Mouse (Mus musculus): ENCODE data around the gene Ano10.
"Not testable (repeated sequence)": the region's sequence is repeated elsewhere in the genome, so short reads cannot be mapped to it uniquely, and the experiment has no call there.

The Ano10 gene

DNA sequence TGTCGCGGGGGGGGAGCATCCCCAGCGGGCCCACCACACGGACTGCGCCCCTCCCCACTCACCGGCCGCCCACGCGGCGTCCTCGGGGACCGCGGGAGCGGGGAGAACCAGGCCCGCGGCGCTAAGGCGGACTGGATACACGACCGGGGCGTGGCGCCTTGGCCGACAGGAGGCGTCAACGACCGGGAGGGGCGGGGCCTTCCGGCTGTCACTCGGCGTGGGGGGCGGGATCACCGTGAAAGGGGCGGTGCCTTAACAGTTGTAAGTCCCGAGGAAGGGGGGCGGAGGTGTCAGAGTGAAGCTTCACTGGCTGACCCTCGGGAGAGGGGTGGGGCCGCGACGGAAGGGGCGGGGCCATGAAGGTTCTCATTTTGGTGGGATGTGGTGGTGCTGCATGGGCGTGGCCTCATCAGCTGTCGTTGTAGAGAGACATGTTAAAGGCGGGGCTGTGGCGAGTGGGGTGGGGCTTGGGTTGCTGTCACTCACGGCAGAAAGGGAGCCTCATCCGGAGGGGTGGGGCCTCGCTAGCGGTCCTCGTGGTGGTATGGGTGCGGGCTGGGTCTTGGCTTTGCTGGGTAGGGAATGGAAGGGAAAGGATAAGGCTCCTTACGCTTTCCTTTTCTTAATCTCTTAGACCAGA is at the start of gene Ano10:
Gene Ano10 (minus strand): TSS at position 182 of the 640 bp plus-strand sequence.
- peak; percentile 98 for DNase-seq

DNA sequence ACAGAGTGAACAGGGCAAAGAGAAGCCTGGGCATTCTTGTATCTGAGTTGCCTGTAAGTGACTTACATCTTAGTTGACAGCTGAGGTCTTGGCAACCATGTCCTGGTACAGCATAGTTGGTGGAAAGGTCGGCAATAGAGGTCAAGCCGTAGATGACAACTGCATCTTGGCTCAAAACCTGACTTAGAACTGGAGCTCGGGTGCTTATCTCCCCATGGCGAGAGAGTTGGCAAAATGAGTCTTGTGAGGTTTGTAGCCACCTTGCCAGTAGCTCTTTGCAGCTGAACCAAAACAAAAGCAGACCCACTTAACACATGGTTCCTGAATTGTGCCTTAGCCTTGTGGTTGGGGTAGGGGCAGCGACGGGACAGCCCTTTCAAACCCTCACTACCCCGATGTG is 49.2 kb upstream of the Ano10 start:
- DNase-seq: no peak

- DNase-seq: no peak
Observed at GRCm38 (mm10) chr9:122339972-122340371, 45.7 kb upstream of the Ano10 start.

- DNase-seq: peak; percentile 43
Observed at GRCm38 (mm10) chr9:122337510-122337931, 43.3 kb upstream of the Ano10 start.

- DNase-seq: peak; percentile 15
Observed at GRCm38 (mm10) chr9:122336677-122337076, 42.5 kb upstream of the Ano10 start.

- DNase-seq: no peak
Observed at GRCm38 (mm10) chr9:122328199-122328598, 34.0 kb upstream of the Ano10 start.

- DNase-seq: no peak
Observed at GRCm38 (mm10) chr9:122325996-122326395, 31.8 kb upstream of the Ano10 start.

DNA sequence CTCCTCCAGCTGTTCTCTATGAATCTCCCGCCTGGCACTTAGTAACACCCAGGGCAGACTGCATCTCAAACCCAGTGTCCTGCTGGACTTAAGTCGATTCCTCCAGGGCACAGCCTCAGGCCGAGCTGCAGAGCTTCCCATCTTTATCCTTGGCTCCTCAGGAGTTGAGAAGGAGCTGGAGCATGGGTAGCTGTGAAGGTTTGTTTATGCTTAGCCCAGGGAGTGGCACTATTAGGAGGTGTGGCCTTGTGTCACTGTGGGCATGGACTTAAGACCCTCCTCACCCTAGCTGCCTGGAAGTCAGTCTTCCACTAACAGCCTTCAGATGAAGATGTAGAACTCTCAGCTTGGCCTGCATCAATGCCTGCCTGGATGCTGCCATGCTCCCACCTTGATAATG is 28.1 kb upstream of the Ano10 start:
- no peak for DNase-seq

DNA sequence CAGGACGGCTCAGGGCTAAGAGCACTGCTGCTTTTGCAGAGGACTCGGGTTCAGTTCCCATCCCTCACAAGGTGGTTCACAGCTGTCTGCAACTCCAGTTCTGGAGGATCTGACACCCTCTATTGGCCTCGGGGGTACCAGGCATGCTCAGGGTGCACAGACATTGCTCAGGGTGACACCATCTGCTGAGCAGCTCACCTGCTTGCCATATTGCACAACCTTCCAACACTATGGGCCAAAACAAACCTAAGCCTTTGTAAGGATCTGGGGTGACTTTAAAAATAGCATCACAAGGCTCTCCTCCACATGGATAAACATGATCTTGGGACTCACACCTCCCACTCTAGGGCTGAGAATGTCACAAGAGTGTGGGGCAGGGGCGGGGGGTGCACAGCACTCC is 26.4 kb upstream of the Ano10 start:
- DNase-seq: no peak

DNA sequence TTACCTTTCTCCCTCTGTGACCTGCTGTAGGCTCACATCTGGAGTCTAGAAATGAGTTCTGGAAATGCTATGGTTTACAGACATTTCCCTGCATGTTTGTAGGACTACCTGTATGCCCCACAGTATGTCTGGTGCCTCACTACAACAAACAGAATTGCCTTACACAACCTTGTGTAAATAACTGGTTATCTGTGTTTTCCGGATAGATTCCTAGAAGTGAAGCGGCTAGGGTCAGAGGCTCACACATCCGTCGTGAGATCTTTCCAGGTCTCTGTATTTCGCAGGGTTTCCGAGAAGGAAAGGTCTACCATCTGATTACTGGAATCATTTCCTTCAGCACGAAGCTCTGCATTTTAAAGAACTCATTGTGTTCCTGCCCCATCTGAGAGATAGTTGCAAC is 22.3 kb upstream of the Ano10 start:
- DNase-seq: no peak

- DNase-seq: no peak
Observed at GRCm38 (mm10) chr9:122315501-122315900, 21.3 kb upstream of the Ano10 start.

GRCm38 (mm10) chr9:122314942-122315341 is 20.7 kb upstream of the Ano10 start:
- DNase-seq: no peak

- no peak for DNase-seq
Observed at GRCm38 (mm10) chr9:122314386-122314785, 20.2 kb upstream of the Ano10 start.

DNA sequence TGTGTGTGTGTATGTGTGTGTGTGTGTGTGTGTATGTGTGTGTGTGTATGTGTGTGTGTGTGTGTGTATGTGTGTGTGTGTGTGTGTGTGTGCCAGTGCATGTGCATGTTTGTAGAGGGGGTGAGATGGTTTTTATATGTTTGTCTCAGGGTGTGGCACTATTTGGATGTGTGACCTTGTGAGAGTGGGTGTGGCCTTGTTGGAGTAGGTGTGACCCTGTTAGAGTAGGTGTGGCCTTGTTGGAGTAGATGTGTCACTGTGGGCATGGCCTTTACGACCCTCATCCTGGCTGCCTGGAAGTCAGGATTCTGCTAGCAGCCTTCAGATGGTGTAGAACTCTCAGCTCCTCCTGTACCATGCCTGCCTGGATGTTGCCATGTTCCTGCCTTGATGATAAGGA is 18.9 kb upstream of the Ano10 start:
- DNase-seq: not testable (repeated sequence)

DNA sequence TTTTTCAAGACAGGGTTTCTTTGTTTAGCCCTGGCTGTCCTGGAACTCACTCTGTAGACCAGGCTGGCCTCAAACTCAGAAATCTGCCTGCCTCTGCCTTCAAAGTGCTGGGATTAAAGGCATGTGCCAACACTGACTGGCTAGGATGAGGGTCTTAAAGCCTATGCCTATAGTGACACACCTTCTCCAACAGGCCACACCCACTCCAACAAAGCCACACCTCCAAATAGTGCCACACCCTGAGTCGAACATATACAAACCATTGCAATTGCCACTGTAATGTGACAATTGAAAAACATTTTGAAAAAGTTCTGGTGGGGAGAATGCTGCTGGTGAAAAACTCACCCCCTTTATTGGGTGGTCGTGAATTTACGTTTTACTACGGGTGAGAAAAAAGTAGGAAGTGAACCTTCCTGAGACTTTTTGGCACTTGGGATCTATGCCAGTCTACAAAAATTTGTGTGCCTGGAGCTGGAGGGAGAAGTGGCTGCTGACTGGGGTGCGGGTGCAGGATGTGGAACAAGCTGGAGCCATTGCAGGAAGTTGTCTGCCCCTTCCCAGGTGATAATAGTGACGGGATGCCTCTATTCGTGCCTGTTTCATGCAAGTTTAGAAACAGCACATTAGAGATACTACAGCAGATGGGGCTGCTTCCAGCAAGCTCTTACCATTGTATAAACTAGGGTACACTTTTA is 18.2 kb upstream of the Ano10 start:
- DNase-seq: no peak

DNA sequence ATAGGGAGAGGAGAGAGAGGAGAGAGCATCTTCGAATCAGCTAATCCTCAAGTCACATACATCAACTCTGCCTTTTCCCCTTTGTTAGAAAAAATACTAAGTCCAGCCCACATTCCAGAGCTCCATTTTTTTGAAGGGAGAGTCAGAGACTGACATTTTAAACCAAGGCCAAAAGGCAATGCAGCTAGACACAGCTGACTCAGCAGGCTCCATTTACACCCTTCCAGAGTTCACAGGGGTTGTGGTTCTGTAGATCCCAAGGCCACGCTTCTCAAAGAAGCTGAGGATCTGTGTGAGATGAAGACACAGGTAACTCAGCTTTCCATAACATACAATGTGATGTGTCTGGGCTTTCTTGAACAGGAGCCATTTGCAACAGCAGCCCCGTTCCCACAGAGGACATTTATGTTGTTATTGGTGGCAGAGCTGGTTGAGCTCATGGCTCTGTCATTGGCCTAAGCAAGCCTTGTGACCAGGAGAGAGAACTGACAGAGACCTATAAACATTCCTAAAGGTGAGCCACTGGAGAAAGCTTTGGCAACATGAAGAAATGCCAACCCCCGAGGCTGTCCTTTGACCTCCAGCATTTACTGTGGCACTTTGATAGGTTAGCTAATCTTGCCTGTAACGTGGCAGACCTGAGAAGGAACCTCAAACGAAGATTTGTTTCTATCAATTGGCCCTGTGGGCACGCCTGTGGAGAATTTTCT is 17.0 kb upstream of the Ano10 start:
- peak; percentile 61 for DNase-seq

DNA sequence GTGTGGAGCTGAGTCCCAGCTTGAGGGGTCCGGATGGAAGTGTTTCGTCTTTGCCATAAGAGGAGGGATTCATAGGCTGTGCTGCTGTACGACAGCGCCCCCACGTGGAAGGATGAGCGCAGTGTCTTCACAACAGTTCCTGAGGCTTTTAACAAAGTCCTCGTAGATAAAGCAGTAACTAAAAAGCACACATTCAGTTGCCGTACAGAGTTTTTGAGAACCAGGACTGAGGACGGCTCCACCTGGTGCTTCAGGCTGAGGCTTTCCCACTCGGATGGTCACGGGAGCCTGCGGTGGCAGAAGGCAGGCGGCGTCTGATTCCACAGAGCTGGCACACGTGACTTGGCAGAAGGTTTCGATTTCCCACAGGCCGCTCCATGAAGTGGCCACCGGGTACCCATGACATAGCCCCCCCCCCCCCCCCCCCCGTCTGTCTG is 16.4 kb upstream of the Ano10 start:
- DNase-seq: peak; percentile 90

- DNase-seq: no peak
Observed at GRCm38 (mm10) chr9:122309013-122309980, 15.1 kb upstream of the Ano10 start.

DNA sequence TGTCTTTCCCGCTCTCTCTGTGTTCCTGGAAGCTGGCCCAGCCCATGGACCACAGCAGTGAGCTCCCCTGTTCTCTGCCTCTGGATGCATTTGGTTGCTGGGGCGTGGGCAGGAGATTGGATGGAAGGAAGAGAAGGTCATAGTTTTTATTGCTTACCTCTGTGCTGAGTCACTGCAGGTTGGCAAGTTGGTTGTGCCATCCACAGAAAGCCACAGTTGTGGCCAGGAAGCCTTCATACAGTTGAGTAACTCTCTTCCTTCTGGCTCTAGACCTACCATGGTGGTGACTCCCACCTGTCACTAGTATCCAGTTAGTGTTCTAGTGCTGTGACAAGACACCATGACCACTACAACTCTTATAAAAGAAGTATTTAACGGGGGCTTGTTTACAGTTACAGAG is 11.1 kb upstream of the Ano10 start:
- no peak for DNase-seq

DNA sequence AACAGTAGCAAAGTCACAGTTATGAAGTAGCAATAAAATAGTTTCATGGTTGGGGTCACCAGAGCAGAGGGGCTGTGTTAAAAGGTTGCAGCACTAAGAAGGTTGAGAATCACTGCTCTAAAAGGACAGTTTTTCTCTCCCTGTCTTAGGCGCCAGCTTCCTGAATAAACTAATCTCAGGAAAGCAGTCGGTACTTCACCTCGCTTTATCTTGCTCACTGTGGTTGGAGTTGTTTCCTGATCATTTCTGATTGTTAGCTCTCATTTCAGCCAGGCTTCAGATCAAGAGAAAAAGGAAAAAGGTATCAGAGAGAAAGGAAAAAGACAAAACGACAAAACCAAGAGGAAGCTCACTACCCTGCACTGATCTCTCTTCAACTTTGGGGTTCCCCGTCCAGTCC is 1.9 kb upstream of the Ano10 start:
- DNase-seq: no peak

GRCm38 (mm10) chr9:122295396-122295795 is 1.2 kb upstream of the Ano10 start:
- no peak for DNase-seq

DNA sequence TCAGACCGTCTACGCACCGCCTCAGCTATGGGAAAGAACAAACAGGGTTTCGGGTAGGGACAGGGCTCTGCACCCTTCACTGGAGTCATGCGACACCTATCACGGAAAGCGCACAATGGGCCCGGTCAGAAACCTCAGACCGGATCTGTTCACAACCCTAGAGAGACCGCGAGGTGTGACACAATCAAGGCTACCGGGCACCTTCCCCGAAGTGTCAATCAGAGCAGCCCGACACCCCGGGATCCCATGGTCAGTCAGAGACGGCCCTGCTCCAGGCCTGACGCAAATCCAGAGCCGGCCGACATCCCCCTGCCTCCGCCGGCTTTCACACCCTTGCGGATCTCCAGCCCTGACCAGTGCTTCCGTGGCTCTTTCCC is 370 bp downstream of the Ano10 start:
- no peak for DNase-seq

DNA sequence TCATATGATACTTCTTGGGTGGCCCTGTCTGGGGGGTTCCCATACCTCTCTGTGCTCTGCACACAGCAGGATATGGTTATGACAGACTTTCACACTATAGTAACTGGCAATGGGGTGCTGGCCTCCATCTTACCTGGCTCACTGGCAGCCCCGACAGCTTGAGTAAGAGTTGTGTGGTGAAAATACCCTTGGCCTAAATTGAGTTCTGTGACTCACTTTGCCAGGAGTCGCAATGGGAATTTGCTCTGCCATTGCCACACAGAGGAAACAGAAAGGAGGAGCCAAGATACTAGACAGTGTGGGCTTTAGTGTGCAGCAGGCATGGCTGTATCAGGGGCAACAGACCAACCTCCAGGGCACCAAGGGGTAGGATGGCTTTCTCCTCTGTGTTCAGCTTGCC is 4.0 kb downstream of the Ano10 start:
- no peak for DNase-seq

Measured in kidney, adult 18-20 months (tissue).